Mouse (Mus musculus) CD4-positive, CD25-positive, alpha-beta regulatory T cell (primary cell): ENCODE data around the gene Myocd. TPM values are rescaled to one million over a fixed set of nuclear protein-coding genes. Genes with fewer than 3 reads are reported as not detected.

Experiments
- polyA plus RNA-seq: library from polyadenylated mRNA; unstranded; fragments of 100-300 nt; shearing (Covaris generic); gene quantifications from one replicate; pipeline ENCODE4 v1.2.1, GENCODE M21; 2017

Myocd gene
- 0.05 TPM for polyA plus RNA-seq

GRCm38 (mm10) chr11:65269851-65270473, at the start of gene Myocd:
Gene Myocd, minus strand, starts transcription at chr11:65269989.

GRCm38 (mm10) chr11:65162767-65163120, 107.0 kb downstream of the Myocd start, which contains the start of gene Arhgap44:
Gene Arhgap44, minus strand, starts transcription at chr11:65162961.

GRCm38 (mm10) chr11:65159791-65160190, 110.0 kb downstream of the Myocd start, which contains the start of gene 1700086D15Rik:
Gene 1700086D15Rik, minus strand, starts transcription at chr11:65159891.

Other genes with a start within 250 kb of the Myocd start
- not detected for gene 1700086D15Rik, start 110.1 kb downstream of the Myocd start, polyA plus RNA-seq
- 0.19 TPM for gene Arhgap44, start 107.0 kb downstream of the Myocd start, polyA plus RNA-seq